Mouse (Mus musculus): ENCODE measurements around the gene Tmem210. TPM values are rescaled to one million over a fixed set of nuclear protein-coding genes. Genes with fewer than 3 reads are reported as not detected.

Gene Tmem210
- polyA plus RNA-seq, 1 experiment from 2014 or later, result not detected

GRCm38 (mm10) chr2:25273010-25273409, 14.9 kb upstream of the Tmem210 start:
- Histone ChIP-seq H3K4me3 (ENCODE audit: inconsistent target) (peak overlapping the region; percentile 97), H3K27ac (peak overlapping the region; percentile 38), H3K79me2 (ENCODE audit: inconsistent target) (peaks cover 43% of the 10 kb centered on the region), H3K36me3 (ENCODE audit: inconsistent target) (peaks cover 52% of the 10 kb centered on the region)
- WGBS (ENCODE audit: missing documents), result 39% methylated on average over 16 of the region's 16 CpGs

- Histone ChIP-seq H3K36me3 (ENCODE audit: inconsistent target) (peaks cover 92% of the 10 kb centered on the region), H3K4me3 (ENCODE audit: inconsistent target) (no peak overlapping the region), H3K27ac (no peak overlapping the region), H3K79me2 (ENCODE audit: inconsistent target) (peaks cover 1% of the 10 kb centered on the region; the same call in 1 of the 2 replicates)
- 73% methylated on average over 13 of the region's 13 CpGs for WGBS (ENCODE audit: missing documents)
These were observed 8.7 kb upstream of the Tmem210 start for GRCm38 (mm10) chr2:25278928-25279882.

GRCm38 (mm10) chr2:25285551-25285950, 2.4 kb upstream of the Tmem210 start:
- WGBS (ENCODE audit: missing documents), result 92% methylated on average over 2 of the region's 2 CpGs
- H3K36me3 ChIP-seq (ENCODE audit: inconsistent target), result peaks cover 50% of the 10 kb centered on the region

GRCm38 (mm10) chr2:25286314-25286713, 1.6 kb upstream of the Tmem210 start:
- Histone ChIP-seq H3K27ac (no peak overlapping the region), H3K4me3 (ENCODE audit: inconsistent target) (no peak overlapping the region), H3K79me2 (ENCODE audit: inconsistent target) (no peaks in the 10 kb centered on the region), H3K36me3 (ENCODE audit: inconsistent target) (peaks cover 43% of the 10 kb centered on the region)
- WGBS (ENCODE audit: missing documents), result 89% methylated on average over 1 of the region's 1 CpGs

More at GRCm38 (mm10) chr2:25285551-25285950, 2.4 kb upstream of the Tmem210 start:
- no peak overlapping the region for H3K4me3 ChIP-seq (ENCODE audit: inconsistent target)
- no peaks in the 10 kb centered on the region for H3K79me2 ChIP-seq (ENCODE audit: inconsistent target)
- H3K27ac ChIP-seq, result no peak overlapping the region

- 47% methylated on average over 7 of the region's 7 CpGs for WGBS (ENCODE audit: missing documents)
- Histone ChIP-seq H3K27ac (no peak overlapping the region), H3K36me3 (ENCODE audit: inconsistent target) (peaks cover 37% of the 10 kb centered on the region), H3K4me3 (ENCODE audit: inconsistent target) (no peak overlapping the region), H3K79me2 (ENCODE audit: inconsistent target) (no peaks in the 10 kb centered on the region)
These were observed 908 bp upstream of the Tmem210 start for GRCm38 (mm10) chr2:25286837-25287636.

- H3K4me3 ChIP-seq (ENCODE audit: inconsistent target), result no peak overlapping the region
- no peak overlapping the region for H3K27ac ChIP-seq
- no peaks in the 10 kb centered on the region for H3K79me2 ChIP-seq (ENCODE audit: inconsistent target)
- peaks cover 19% of the 10 kb centered on the region for H3K36me3 ChIP-seq (ENCODE audit: inconsistent target)
- 87% methylated on average over 7 of the region's 7 CpGs for WGBS (ENCODE audit: missing documents)
These were observed 895 bp downstream of the Tmem210 start for GRCm38 (mm10) chr2:25288734-25289345.

GRCm38 (mm10) chr2:25289651-25290050, 1.7 kb downstream of the Tmem210 start, which contains the start of gene Lrrc26:
Gene Lrrc26 (plus strand): TSS chr2:25289915.
- Histone ChIP-seq H3K36me3 (ENCODE audit: inconsistent target) (peaks cover 11% of the 10 kb centered on the region), H3K79me2 (ENCODE audit: inconsistent target) (no peaks in the 10 kb centered on the region), H3K4me3 (ENCODE audit: inconsistent target) (no peak within 1 kb of the TSS), H3K27ac (no peak within 1 kb of the TSS)
- WGBS (ENCODE audit: missing documents), result 9% methylated on average over 11 of the region's 11 CpGs

GRCm38 (mm10) chr2:25290101-25290815, 2.3 kb downstream of the Tmem210 start:
- Histone ChIP-seq H3K4me3 (ENCODE audit: inconsistent target) (no peak overlapping the region), H3K27ac (no peak overlapping the region), H3K36me3 (ENCODE audit: inconsistent target) (peaks cover 5% of the 10 kb centered on the region), H3K79me2 (ENCODE audit: inconsistent target) (no peaks in the 10 kb centered on the region)
- 4% methylated on average over 54 of the region's 54 CpGs for WGBS (ENCODE audit: missing documents)

- H3K4me3 ChIP-seq (ENCODE audit: inconsistent target), result no peak overlapping the region
- 2% methylated on average over 18 of the region's 18 CpGs for WGBS (ENCODE audit: missing documents)
- no peak overlapping the region for H3K27ac ChIP-seq
- no peaks in the 10 kb centered on the region for H3K36me3 ChIP-seq (ENCODE audit: inconsistent target)
- H3K79me2 ChIP-seq (ENCODE audit: inconsistent target), result no peaks in the 10 kb centered on the region
These were observed 2.8 kb downstream of the Tmem210 start for GRCm38 (mm10) chr2:25290816-25291130.

GRCm38 (mm10) chr2:25291184-25292053, 3.5 kb downstream of the Tmem210 start:
- no peak overlapping the region for H3K27ac ChIP-seq
- 14% methylated on average over 29 of the region's 32 CpGs for WGBS (ENCODE audit: missing documents)
- no peaks in the 10 kb centered on the region for H3K79me2 ChIP-seq (ENCODE audit: inconsistent target)
- H3K4me3 ChIP-seq (ENCODE audit: inconsistent target), result no peak overlapping the region
- no peaks in the 10 kb centered on the region for H3K36me3 ChIP-seq (ENCODE audit: inconsistent target)

- Histone ChIP-seq H3K36me3 (ENCODE audit: inconsistent target) (no peaks in the 10 kb centered on the region), H3K27ac (no peak overlapping the region), H3K4me3 (ENCODE audit: inconsistent target) (no peak overlapping the region), H3K79me2 (ENCODE audit: inconsistent target) (no peaks in the 10 kb centered on the region)
- WGBS (ENCODE audit: missing documents), result 11% methylated on average over 42 of the region's 43 CpGs
These were observed 4.2 kb downstream of the Tmem210 start for GRCm38 (mm10) chr2:25292054-25292544.

GRCm38 (mm10) chr2:25292856-25293255, 4.9 kb downstream of the Tmem210 start:
- Histone ChIP-seq H3K79me2 (ENCODE audit: inconsistent target) (no peaks in the 10 kb centered on the region), H3K27ac (no peak overlapping the region), H3K4me3 (ENCODE audit: inconsistent target) (no peak overlapping the region), H3K36me3 (ENCODE audit: inconsistent target) (no peaks in the 10 kb centered on the region)
- 0% methylated on average over 1 of the region's 1 CpGs for WGBS (ENCODE audit: missing documents)

- 82% methylated on average over 9 of the region's 9 CpGs for WGBS (ENCODE audit: missing documents)
- Histone ChIP-seq H3K79me2 (ENCODE audit: inconsistent target) (no peaks in the 10 kb centered on the region), H3K4me3 (ENCODE audit: inconsistent target) (no peak overlapping the region), H3K36me3 (ENCODE audit: inconsistent target) (no peaks in the 10 kb centered on the region), H3K27ac (no peak overlapping the region)
These were observed 5.8 kb downstream of the Tmem210 start for GRCm38 (mm10) chr2:25293706-25294105.
